Mouse (Mus musculus) stomach, embryonic 15.5 days (tissue): ENCODE results near the gene Mroh7. TPM values are rescaled to one million over a fixed set of nuclear protein-coding genes. Genes with fewer than 3 reads are reported as not detected.
"Not testable (repeated sequence)": the region's sequence is repeated elsewhere in the genome, so short reads cannot be mapped to it uniquely, and the experiment has no call there.

Experiments
- ATAC-seq: fragments of 200-750 bp; cut with Nextera tagmentation; 2 replicates; pipeline ENCODE4 v1.8.0; 2017; ENCODE audit warnings: low read depth, moderate number of reproducible peaks, moderate TSS enrichment; ENCODE audit not compliant: insufficient read depth, low FRiP score
- H3K27ac ChIP-seq: fragments of 300-500 bp; sonication (generic); 2 replicates; pipeline ENCODE4 v1.5.1; 2015; ENCODE audit warnings: mild to moderate bottlenecking, inconsistent platforms
- H3K27me3 ChIP-seq: fragments of 300-500 bp; sonication (generic); replicated peaks from 2 replicates; pipeline ENCODE4 v1.6.1; 2015; ENCODE audit warnings: inconsistent platforms
- H3K36me3 ChIP-seq: fragments of 300-500 bp; sonication (generic); 2 replicates; pipeline ENCODE4 v1.6.1; 2015; ENCODE audit warnings: inconsistent platforms
- H3K4me1 ChIP-seq: fragments of 300-500 bp; sonication (generic); 2 replicates; pipeline ENCODE4 v1.6.1; 2015; ENCODE audit warnings: inconsistent platforms
- H3K4me2 ChIP-seq: fragments of 300-500 bp; sonication (generic); 2 replicates; pipeline ENCODE4 v1.6.1; 2015; ENCODE audit warnings: mild to moderate bottlenecking, inconsistent platforms
- H3K4me3 ChIP-seq: fragments of 300-500 bp; sonication (generic); replicated peaks from 2 replicates; pipeline ENCODE4 v1.5.1; 2015; ENCODE audit warnings: inconsistent platforms
- H3K9ac ChIP-seq: fragments of 300-500 bp; sonication (generic); 2 replicates; pipeline ENCODE4 v1.6.1; 2015; ENCODE audit warnings: inconsistent platforms
- H3K9me3 ChIP-seq: fragments of 300-500 bp; sonication (generic); 2 replicates; pipeline ENCODE4 v1.6.1; 2016; ENCODE audit warnings: inconsistent platforms
- WGBS: fragments of 180-500 bp; shearing (Covaris S2); methylation state at CpG from one replicate; pipeline ENCODE4 v1.1.7; 2015; 5-methylcytosine and 5-hydroxymethylcytosine counted together
- polyA plus RNA-seq: library from polyadenylated mRNA; unstranded; fragments of >200 nt; fragmentation: Nextera tagmentation; extraction: Ambion mirVana; gene quantifications from 2 replicates; pipeline ENCODE4 v1.2.1, GENCODE M21; 2015

The Mroh7 gene
- polyA plus RNA-seq, result 0.37 and 0.63 TPM in 2 replicates

DNA sequence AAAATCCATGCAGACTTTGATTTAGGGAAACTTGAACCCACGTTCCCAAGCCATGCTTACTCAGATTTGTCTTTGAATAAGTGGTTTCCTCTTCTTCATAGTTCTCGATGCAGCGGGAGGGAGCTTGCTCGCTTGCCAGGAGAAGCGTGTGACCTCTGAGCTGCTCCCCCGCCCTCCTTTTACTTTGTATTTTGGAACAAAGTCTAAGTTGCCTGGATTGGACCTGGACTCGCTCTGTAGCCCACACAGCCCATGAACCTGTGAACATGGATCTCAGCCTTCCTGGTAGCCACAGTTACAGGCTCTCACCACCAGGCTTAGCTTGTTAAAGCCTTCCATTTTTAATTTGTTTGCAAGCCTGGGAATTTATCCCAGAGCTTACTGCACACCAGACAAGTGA, at the start of gene Mroh7:
TSS of gene Mroh7 (minus strand) at position 112 of the 400 bp plus-strand sequence.
- Histone ChIP-seq H3K27ac (no peak within 1 kb of the TSS), H3K27me3 (no peaks in the 10 kb centered on the region), H3K4me2 (no peak within 1 kb of the TSS), H3K9ac (no peak within 1 kb of the TSS), H3K4me1 (0 out of 2 replicates have a peak, but pooled peaks cover 4% of the 10 kb centered on the region), H3K36me3 (no peaks in the 10 kb centered on the region), H3K9me3 (no peaks in the 10 kb centered on the region), H3K4me3 (no peak within 1 kb of the TSS)
- WGBS, result 65% methylated on average over 7 of the region's 7 CpGs
- ATAC-seq, result no peak

DNA sequence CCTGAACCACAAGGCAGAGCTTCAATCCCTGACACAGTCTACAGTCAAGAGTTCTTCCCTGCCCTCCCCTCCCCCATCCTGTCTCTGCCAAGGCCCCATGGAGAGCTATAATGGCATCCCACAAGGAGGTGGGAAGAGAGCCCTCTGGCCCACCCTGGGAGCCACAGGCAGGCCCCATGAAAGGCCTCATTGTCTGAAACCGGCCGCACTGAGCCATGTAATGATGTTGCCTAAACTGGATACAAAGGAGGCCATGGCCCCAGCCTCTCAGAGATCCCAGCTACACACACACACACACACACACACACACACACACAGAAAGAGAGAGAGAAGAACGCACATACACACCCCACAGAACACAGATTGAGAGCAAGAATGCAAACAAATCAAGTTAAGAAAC, 49.3 kb upstream of the Mroh7 start:
- Histone ChIP-seq H3K4me1 (peaks cover 17% of the 10 kb centered on the region), H3K4me3 (no peak overlapping the region), H3K27me3 (no peaks in the 10 kb centered on the region), H3K4me2 (no peak overlapping the region), H3K27ac (no peak overlapping the region), H3K36me3 (no peaks in the 10 kb centered on the region), H3K9ac (no peak overlapping the region), H3K9me3 (no peaks in the 10 kb centered on the region)
- ATAC-seq, result no peak
- 56% methylated on average over 3 of the region's 3 CpGs for WGBS

DNA sequence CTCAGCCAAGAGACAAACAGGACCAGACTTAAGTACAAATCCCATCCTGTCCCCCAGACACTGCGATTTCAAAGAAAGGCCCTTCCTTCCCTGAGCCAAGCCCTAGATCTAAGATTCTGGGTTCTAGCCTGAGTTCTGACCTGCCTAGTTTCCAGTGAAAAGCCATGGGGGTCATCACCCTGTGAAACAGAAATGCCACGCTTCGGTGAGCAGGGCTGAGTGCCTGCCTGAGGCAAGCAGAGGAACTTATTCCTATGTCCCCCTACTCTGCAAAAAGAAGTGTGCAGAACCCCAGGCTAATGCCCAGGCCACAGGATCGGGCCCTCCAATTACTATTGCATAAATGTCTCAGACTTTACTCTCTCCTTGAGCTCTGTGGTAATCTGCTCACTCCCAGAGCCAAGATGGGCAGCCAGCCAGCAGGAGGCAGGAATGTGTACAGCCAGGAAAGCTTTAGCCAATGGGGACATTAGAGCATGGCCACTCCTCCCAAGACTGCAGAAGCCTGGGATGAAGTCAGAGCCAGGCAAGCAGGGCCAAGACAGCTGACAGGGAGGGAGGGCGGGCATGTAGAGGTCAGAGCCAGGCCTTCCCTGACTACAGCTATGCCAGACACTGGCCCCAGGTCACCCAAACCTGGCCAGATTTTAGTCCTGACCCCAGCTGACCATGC, 47.5 kb upstream of the Mroh7 start:
- no peaks in the 10 kb centered on the region for H3K36me3 ChIP-seq
- no peaks in the 10 kb centered on the region for H3K9me3 ChIP-seq
- peak; percentile 93 for ATAC-seq
- WGBS, result 40% methylated on average over 5 of the region's 5 CpGs
- H3K4me2 ChIP-seq, result no peak overlapping the region
- H3K9ac ChIP-seq, result no peak overlapping the region
- H3K27me3 ChIP-seq, result no peaks in the 10 kb centered on the region
- peak overlapping the region; percentile 80 for H3K27ac ChIP-seq
- H3K4me1 ChIP-seq, result peaks cover 17% of the 10 kb centered on the region
- no peak overlapping the region for H3K4me3 ChIP-seq

DNA sequence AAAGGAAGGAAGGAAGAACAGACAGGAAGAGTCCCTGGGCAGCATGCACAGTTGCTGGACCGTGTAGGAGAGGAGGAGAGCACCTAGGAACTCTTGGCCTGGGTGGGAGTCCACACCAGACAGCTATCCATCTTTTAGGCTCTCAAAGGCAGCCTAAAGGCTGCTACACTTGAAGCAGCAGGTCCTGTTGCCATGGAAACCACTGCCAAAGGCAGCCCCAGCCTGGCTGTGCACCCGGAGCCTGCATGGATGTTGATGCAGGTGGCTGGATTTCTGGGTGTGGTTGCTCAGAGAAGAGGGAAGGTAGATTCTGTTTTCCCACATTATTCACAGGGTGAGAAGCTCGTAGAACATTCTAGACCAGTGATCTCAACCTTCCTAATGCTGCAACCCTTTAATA, 46.3 kb upstream of the Mroh7 start:
- no peak overlapping the region for H3K9ac ChIP-seq
- no peak overlapping the region for H3K4me3 ChIP-seq
- H3K36me3 ChIP-seq, result no peaks in the 10 kb centered on the region
- ATAC-seq, result no peak
- H3K9me3 ChIP-seq, result no peaks in the 10 kb centered on the region
- H3K4me1 ChIP-seq, result peaks cover 17% of the 10 kb centered on the region
- no peak overlapping the region for H3K4me2 ChIP-seq
- no peak overlapping the region for H3K27ac ChIP-seq
- H3K27me3 ChIP-seq, result no peaks in the 10 kb centered on the region
- 25% methylated on average over 3 of the region's 3 CpGs for WGBS

DNA sequence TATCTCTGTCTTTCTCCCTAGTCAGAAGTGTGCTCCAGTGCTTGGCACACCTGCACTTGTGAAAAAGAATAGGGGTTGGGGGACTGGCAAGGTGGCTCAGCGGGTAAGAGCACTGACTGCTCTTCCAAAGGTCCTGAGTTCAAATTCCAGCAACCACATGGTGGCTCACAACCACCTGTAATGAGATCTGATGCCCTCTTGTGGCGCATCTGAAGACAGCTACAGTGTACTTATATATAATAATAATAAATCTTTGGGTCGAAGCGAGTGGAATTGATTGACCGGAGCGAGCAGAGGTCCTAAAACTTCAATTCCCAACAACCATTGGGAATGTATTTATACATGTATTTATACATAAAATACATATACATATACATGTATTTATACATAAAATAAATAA, 45.0 kb upstream of the Mroh7 start:
- H3K27me3 ChIP-seq, H3K27ac ChIP-seq, H3K36me3 ChIP-seq, H3K9ac ChIP-seq, ATAC-seq, H3K9me3 ChIP-seq, H3K4me3 ChIP-seq, H3K4me2 ChIP-seq: not testable (repeated sequence)
- 86% methylated on average over 6 of the region's 6 CpGs for WGBS
- H3K4me1 ChIP-seq, result peaks cover 17% of the 10 kb centered on the region

DNA sequence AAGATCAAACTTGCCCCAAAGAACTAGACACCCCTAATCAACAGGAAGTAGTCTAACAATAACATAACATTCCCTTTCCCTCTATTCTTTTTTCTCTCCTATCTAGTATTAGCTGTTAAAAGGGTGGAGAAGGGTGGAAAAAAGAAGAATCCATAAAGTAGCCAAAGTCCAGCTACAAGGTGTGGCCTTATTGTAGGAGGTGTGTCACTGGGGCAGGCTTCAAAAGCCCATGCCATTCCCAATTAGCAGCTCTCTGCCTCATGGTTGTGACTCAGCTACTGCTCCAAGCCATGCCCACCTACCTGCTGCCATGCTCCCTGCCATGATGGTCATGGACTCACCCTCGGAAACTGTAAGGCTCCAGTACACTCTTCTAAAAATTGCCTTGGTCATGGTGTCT, 41.8 kb upstream of the Mroh7 start:
- Histone ChIP-seq H3K4me2 (no peak overlapping the region), H3K9me3 (no peaks in the 10 kb centered on the region), H3K27ac (no peak overlapping the region), H3K27me3 (no peaks in the 10 kb centered on the region), H3K36me3 (no peaks in the 10 kb centered on the region), H3K9ac (no peak overlapping the region), H3K4me1 (0 out of 2 replicates have a peak, but pooled peaks cover 2% of the 10 kb centered on the region), H3K4me3 (no peak overlapping the region)
- ATAC-seq, result no peak
- 89% methylated on average over 1 of the region's 1 CpGs for WGBS

DNA sequence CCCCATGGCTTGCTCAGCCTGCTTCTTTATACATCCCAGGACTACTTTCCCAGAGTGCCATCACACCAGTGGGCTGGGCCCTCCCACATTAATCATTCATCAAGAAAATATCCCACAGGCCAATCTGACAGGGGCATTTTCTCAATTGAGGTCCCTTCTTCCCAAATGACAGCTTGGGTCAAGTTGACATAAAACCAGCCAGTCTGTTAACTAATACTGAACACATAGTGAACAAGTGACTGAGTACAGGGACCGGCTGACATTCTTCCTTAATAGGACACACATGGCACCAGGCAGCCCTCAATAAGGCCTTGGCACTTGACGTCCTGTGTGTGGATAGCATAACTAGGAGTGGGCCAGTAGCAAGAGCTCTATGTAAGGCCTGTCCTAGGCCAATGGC, 38.6 kb upstream of the Mroh7 start:
- ATAC-seq, result no peak
- H3K36me3 ChIP-seq, result no peaks in the 10 kb centered on the region
- no peak overlapping the region for H3K9ac ChIP-seq
- no peak overlapping the region for H3K4me2 ChIP-seq
- H3K9me3 ChIP-seq, result no peaks in the 10 kb centered on the region
- no peaks in the 10 kb centered on the region for H3K4me1 ChIP-seq
- H3K27me3 ChIP-seq, result no peaks in the 10 kb centered on the region
- 81% methylated on average over 2 of the region's 2 CpGs for WGBS
- no peak overlapping the region for H3K4me3 ChIP-seq
- H3K27ac ChIP-seq, result no peak overlapping the region

DNA sequence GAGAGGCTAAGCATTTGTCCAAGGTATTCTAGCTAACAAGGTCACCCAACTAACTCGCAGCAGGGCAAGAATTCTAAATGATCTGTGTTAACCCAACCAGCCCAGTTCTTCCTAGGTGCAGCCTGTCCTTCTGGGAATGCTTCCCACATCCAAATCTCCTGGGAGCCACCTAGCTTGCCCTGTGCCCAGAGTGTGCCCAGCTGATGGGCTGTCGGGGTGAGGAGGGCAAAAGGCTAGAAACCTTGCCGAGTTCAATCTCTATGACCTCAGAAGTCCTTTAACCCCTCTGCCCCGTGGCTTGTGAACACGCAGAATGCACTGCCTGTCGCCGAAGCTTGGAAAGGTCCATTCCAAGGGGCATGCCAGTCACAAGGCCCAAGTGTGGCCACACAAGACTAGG, 33.4 kb upstream of the Mroh7 start:
- no peak for ATAC-seq
- 78% methylated on average over 7 of the region's 7 CpGs for WGBS
- no peak overlapping the region for H3K4me2 ChIP-seq

DNA sequence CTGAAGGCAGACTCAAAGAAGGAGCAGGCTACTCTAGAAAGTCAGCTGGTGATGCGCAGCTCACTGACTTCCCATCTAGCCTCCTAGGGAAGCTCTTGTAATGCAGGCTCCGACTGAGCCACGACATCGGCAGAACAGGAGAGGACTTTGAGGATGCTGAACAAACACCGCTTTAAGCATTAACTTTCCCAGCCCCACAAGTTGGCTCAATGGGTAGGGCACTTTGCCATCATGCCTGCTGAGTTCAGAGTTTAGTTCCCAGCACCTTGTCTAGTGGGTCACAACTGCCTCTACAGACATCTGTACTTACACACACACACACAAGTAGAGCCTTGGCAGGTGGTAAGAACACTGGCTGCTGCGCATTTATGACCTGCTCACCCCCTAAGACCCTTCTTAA, 21.0 kb upstream of the Mroh7 start:
- Histone ChIP-seq H3K36me3 (no peaks in the 10 kb centered on the region), H3K27me3 (no peaks in the 10 kb centered on the region), H3K9ac (no peak overlapping the region), H3K27ac (no peak overlapping the region), H3K4me2 (no peak overlapping the region), H3K4me1 (peaks cover 10% of the 10 kb centered on the region; the same call in 1 of the 2 replicates), H3K9me3 (no peaks in the 10 kb centered on the region), H3K4me3 (no peak overlapping the region)
- 92% methylated on average over 6 of the region's 6 CpGs for WGBS
- ATAC-seq, result no peak

More for the DNA sequence above, 33.4 kb upstream of the Mroh7 start:
- no peaks in the 10 kb centered on the region for H3K36me3 ChIP-seq
- no peak overlapping the region for H3K4me3 ChIP-seq
- no peaks in the 10 kb centered on the region for H3K27me3 ChIP-seq
- no peaks in the 10 kb centered on the region for H3K9me3 ChIP-seq
- H3K4me1 ChIP-seq, result no peaks in the 10 kb centered on the region
- H3K9ac ChIP-seq, result no peak overlapping the region
- H3K27ac ChIP-seq, result no peak overlapping the region

DNA sequence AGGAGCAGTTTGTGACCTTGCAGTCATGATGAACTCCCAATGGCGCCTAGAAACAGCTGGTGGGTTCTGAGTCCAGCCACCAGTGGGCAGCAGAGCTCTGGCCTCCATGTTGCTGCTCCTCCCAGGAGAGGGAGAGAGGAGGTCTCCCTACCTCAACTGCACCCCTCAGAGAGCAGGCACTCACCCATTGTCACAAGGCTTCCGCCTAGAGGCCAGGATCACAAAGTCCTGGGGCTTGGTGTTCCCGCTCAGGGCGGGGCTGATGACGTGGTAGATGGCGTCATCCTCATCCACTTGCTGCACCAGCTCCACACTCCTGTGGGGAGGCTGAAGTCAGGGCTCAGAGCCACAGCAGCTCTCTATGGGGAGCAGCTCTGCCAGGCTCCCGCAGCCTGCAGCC, 19.0 kb upstream of the Mroh7 start:
- Histone ChIP-seq H3K27me3 (no peaks in the 10 kb centered on the region), H3K9ac (no peak overlapping the region), H3K27ac (no peak overlapping the region), H3K4me3 (peak overlapping the region; percentile 18; the same call in 1 of the 2 replicates), H3K36me3 (no peaks in the 10 kb centered on the region), H3K4me2 (peak overlapping the region; percentile 43), H3K4me1 (peaks cover 10% of the 10 kb centered on the region; the same call in 1 of the 2 replicates), H3K9me3 (no peaks in the 10 kb centered on the region)
- WGBS, result 11% methylated on average over 7 of the region's 7 CpGs
- ATAC-seq, result peak; percentile 74

DNA sequence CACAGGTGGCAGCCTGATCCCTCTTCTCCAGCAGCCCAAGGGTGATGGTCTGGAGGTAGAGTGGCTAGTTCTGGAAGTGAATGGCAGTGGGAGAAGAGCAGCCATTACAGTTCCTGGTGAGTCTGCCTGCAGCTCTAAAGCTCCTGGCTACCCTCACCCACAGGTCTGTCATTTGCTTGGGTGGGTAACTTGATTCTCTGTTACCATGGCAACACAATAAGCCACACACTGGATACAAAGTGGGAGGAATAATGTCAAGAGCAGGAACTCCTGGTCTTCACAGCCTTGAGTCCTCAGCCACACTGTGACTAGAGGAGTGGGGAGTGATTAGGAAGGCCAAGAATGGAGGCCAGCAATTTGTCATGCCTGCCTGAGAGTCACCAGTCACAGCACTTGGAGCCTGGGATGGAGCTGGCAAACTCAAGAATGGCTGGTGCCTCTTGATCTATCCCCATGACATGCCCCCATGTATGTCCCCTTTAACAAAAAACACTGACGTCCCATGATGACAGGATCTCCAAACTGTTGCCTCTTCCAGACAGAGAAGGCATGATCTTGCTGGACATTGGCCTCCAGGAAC, 16.4 kb upstream of the Mroh7 start:
- Histone ChIP-seq H3K9me3 (no peaks in the 10 kb centered on the region), H3K27me3 (no peaks in the 10 kb centered on the region), H3K36me3 (no peaks in the 10 kb centered on the region), H3K4me2 (no peak overlapping the region), H3K4me3 (no peak overlapping the region), H3K4me1 (peaks cover 10% of the 10 kb centered on the region; the same call in 1 of the 2 replicates), H3K27ac (no peak overlapping the region), H3K9ac (no peak overlapping the region)
- ATAC-seq, result no peak
- 92% methylated on average over 1 of the region's 1 CpGs for WGBS

DNA sequence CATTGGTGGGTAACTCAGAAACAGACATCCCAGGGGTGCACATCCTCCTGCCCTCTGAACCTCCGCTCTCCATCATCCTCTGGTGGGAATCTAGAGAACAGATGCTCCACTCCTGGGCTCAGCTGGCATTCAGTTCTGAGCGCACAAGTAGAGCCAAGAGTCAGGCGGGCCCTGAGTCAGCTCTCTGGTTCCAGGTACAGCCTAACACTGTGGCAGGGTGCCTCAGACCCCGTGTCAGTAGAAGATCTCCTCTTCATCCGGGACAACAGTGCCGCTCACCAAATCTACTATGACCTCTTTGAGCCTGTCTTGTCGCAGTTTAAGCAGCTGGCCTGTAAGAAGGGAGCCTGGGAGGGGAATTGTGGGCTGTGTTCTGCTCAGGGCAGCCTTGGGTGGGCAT, 15.1 kb upstream of the Mroh7 start:
- Histone ChIP-seq H3K4me3 (no peak overlapping the region), H3K9me3 (no peaks in the 10 kb centered on the region), H3K4me2 (no peak overlapping the region), H3K27me3 (no peaks in the 10 kb centered on the region), H3K27ac (no peak overlapping the region), H3K4me1 (peaks cover 10% of the 10 kb centered on the region; the same call in 1 of the 2 replicates), H3K36me3 (no peaks in the 10 kb centered on the region), H3K9ac (no peak overlapping the region)
- WGBS, result 78% methylated on average over 7 of the region's 7 CpGs
- no peak for ATAC-seq
